Mouse (Mus musculus) adrenal gland, postnatal 25 days (tissue): ENCODE measurements around the gene Eaf1. TPM values are rescaled to one million over a fixed set of nuclear protein-coding genes. Genes with fewer than 3 reads are reported as not detected.

ENCODE experiments used
- DNase-seq: peaks from one replicate; pipeline ENCODE4 v3.0.0; 2021; ENCODE audit warnings: mixed read lengths
- total RNA-seq: library from RNA; stranded (reverse); gene quantifications from 2 replicates; pipeline ENCODE4 v1.2.3, GENCODE M21; 2021

The Eaf1 gene
- total RNA-seq, 1 experiment from 2014 or later, result 41.4 TPM

DNA sequence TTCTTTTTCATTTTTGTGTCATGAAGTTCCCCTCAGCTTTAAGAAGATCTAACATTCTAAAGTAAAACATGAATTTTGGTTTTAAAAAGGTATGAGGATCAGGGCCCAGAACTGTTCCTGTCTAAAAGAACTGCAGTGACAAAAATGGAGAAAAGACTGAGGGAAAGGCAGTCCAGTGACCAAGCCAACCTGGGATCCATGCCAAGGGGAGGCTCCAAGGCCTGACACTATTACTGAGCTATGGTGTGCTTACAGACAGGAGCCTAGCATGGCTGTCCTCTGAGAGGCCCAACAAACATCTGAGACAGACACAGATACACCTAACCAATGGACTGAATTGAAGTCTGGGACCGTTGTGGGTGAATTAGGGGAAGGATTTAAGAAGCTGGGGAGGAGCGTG is 15.7 kb downstream of the Eaf1 start:
- peak; percentile 72 for DNase-seq

DNA sequence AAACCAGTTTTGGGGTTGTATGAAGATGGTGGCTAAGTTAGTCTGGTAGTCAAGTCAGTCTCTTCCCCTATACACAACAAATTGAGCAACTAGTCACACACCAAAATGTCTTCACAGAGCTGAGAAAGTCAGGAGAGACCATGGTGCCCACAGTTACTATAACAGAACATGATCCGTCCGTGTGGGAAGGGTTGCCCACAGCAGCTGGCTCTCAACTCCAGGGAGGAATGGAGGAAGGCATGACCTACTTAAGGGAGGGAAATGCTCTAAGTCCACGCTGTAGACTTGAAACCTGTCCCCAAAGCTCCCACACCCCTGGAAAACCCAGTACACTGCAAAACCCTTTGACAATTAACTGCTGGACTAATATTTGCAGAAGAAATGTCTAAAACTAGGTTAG is 16.1 kb downstream of the Eaf1 start:
- DNase-seq, result no peak

- DNase-seq, result no peak
Observed at GRCm38 (mm10) chr14:31515895-31516294, 21.7 kb downstream of the Eaf1 start.

GRCm38 (mm10) chr14:31519165-31519564 is 25.0 kb downstream of the Eaf1 start:
- DNase-seq, result no peak

GRCm38 (mm10) chr14:31521318-31521717 is 27.1 kb downstream of the Eaf1 start:
- no peak for DNase-seq

- no peak for DNase-seq
Observed at GRCm38 (mm10) chr14:31525040-31525810, 31.0 kb downstream of the Eaf1 start.

GRCm38 (mm10) chr14:31530847-31531246 is 36.6 kb downstream of the Eaf1 start:
- no peak for DNase-seq

DNA sequence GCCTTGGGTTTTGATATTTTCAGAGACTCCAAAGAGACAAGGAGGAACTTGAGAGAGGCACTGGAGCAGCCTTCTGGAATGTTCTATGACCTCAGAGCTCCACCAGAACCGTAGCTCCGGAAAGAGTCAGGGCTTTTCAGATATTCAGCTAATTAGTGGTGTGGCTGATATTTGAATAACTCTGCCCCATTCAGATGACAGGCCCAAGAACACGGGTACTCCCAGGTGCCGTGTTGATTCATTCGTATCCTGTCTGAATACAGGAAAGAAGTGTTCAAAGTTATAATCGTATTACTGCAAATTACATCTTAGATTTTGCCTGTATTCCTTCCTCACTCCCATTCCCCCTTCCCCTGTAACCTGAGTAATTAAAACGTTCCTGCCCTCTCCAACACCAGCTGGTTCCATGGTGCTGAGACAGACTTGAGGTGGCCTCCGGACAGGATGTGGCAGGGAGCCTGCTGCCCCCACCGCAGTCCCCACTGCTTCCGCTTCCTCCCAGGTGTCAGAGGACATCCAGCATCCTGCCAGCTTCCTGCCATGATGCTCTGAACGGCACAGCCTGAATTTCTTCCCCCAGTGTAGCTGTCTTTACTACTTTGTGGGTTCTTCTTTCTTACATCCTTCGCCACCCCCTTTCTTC is 37.4 kb downstream of the Eaf1 start:
- no peak for DNase-seq

DNA sequence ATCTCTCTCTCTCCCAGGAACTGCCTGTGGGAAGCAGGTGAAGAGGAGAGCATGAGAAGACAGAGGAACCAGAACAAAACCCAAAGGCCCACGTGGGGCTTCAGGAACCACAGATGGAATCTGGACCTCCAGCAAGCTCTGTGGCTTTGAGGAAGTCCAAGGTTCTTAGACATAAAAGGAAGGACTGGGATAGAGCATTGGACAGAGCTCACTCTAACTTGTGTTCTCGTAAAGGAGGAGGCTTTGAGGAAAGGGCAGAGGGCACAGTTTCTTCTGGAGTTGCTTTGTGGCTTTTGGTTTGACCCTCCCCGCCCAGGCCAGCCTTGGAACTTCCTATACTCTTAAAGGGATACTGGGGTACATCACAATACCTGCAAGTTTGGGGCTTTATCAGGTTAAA is 38.5 kb downstream of the Eaf1 start:
- DNase-seq, result no peak

DNA sequence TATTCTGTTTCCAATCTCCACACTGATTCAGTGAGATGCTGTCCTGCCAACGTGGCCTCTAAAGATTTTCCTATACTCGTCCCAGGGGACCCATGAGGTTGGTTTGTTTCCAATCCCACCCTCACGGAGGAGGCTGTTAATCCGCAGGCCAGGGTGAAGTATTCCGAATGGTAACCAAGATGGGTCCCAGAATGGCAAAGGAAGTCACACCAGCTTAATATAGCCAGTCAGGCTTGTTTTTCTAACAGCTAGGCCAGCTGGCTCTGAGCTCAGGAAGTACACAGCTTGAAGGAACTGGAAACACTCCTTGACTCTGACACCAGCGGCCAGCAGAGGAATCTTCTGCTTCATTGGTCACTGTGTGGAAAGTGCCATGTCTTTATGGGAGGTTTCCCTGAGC is 43.1 kb downstream of the Eaf1 start:
- DNase-seq, result no peak

- DNase-seq, result no peak
Observed at GRCm38 (mm10) chr14:31543885-31544442, 49.8 kb downstream of the Eaf1 start.

DNA sequence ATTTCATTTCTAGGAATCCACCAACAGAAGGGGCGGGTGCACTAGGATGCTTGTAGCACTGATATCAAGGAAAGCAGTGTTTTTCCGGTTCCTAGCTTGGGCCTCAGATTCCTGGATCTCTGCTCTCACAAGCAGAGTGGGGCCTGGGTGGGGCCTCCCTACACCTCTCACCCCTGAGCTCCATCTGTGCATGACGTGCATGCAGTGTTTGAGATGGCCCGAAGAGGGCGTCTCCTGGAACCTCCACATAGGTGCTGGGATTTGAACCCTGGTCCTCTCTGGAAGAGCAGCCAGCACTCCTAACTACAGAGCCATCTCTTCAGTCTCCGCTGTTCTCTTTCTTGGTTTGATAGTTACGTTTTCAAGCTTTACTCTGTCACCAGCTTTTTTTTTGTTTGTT is 60.8 kb downstream of the Eaf1 start:
- no peak for DNase-seq

- no peak for DNase-seq
Observed at GRCm38 (mm10) chr14:31555963-31556434, 61.8 kb downstream of the Eaf1 start.

DNA sequence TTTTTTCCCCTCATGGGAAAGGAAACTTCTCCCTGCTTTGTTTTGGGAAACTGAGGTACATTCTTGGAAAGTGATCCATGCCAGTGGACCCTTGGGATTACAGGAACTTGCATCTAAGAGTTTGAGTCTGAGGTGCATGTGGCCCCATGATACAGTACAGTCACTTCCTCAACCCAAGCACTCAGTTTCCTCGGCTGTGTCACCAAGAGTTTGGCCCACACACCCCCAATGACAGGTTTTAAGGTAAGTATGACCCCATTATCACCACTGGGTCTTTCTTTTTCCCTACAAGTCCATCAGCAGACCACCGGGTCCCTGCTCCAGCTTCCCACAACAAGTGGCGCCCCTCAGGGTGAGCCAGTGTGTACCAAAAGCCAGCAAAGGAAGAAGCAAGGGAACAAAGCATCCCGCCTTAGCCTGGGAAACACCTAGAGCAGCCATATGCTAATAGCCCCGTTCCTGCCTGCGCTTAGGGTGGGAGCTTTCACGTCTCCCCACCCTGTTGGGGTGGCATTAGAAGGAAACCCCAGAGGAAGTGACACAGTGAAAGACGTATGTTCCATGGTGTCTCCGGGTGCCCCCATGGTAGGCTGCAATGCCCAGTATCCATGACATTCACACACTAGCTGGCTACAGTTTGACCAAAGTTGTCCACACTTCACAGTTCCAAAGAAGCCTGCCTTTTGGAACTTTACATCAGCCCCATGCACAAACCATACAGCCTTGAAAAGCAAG is 62.5 kb downstream of the Eaf1 start:
- DNase-seq, result no peak

DNA sequence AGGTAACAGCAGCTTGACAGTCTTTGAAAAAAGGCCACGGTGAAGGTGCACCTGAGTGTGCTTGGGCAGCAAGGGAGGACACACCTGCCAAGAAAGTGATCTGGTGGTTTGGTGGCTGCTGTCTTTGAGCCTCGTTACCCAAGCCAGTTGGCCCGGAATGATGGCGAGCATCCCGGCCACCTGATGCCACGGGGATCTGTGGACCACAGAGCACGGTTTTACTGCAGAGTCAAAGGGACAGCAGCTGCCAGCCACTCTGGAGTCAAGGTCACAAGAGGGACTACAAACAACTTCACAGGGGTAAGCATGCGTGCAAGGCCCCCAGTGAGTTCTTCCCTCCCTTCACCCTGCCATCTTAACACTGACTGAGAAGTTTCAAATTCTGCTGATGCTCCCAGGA is 63.1 kb downstream of the Eaf1 start:
- no peak for DNase-seq

GRCm38 (mm10) chr14:31557784-31558183 is 63.6 kb downstream of the Eaf1 start:
- DNase-seq, result no peak

- DNase-seq, result no peak
Observed at GRCm38 (mm10) chr14:31559216-31559615, 65.0 kb downstream of the Eaf1 start.

Other genes starting within 250 kb of the Eaf1 start
- 7.6 and 11.0 TPM in 2 replicates for gene Phf7, start 243.1 kb upstream of the Eaf1 start, total RNA-seq
- gene Bap1, start 242.9 kb upstream of the Eaf1 start, total RNA-seq, result 62.6 and 65.9 TPM in 2 replicates
- 1.0 and 1.6 TPM in 2 replicates for gene Dnah1, start 170.5 kb upstream of the Eaf1 start, total RNA-seq
- 51.2 and 51.7 TPM in 2 replicates for gene Capn7, start 157.8 kb upstream of the Eaf1 start, total RNA-seq
- gene Sh3bp5, start 58.3 kb upstream of the Eaf1 start, total RNA-seq, result 112 and 134 TPM in 2 replicates
- gene Mettl6, start 641 bp downstream of the Eaf1 start, total RNA-seq, result 24.4 and 24.5 TPM in 2 replicates
- not detected in 2 replicates for gene Colq, start 96.9 kb downstream of the Eaf1 start, total RNA-seq
- 0.62 and 1.2 TPM in 2 replicates for gene Gm49387, start 146.5 kb downstream of the Eaf1 start, total RNA-seq
- gene Btd, start 146.6 kb downstream of the Eaf1 start, total RNA-seq, result 65.9 and 70.8 TPM in 2 replicates
- gene Hacl1, start 146.9 kb downstream of the Eaf1 start, total RNA-seq, result 53.2 and 69.0 TPM in 2 replicates